Mouse (Mus musculus): ENCODE data around the gene Ebpl. TPM values are rescaled to one million over a fixed set of nuclear protein-coding genes. Genes with fewer than 3 reads are reported as not detected.
A peak's percentile ranks its signal among the peaks of the same experiment; 100 is the strongest.

Gene Ebpl
- polyA plus RNA-seq, 1 experiment = 1.3 TPM

DNA sequence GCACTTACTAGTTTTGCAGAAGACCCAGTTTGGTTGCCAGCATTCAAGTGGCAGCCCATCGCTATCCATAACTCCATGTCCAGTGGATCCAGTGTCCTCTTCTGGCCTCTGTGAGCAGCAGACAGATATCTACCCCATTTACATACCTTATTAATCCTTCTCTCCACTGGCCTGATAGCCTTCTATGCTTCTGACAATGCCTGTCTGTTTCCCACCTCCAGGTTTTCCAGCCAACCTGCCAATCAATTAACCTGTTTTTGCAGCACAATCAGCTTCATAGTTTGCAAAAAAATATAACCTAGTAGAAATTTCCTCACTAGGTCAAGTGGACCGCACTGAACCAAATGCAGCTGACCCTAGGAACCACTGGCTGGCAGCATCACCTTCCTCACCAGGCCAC, 2.0 kb upstream of the Ebpl start:
- TF ChIP-seq SRF (IDR thresholded peaks at IDR 0.05; ENCODE audit: control insufficient read depth, insufficient read length, low read depth) (no peak), POLR2A (IDR thresholded peaks at IDR 0.05; ENCODE audit: insufficient read length, low read depth) (no peak)
- no peak overlapping the region for H3K4me3 ChIP-seq
- no peaks in the 10 kb centered on the region for H3K79me2 ChIP-seq (ENCODE audit: control insufficient read depth, insufficient read depth)
- no peaks in the 10 kb centered on the region for H3K27me3 ChIP-seq (ENCODE audit: control insufficient read depth, insufficient read depth, insufficient read length)
- no peak overlapping the region for H3ac ChIP-seq (ENCODE audit: control insufficient read depth, insufficient read length)
- peaks cover 14% of the 10 kb centered on the region for H3K36me3 ChIP-seq (ENCODE audit: control insufficient read depth, insufficient read depth)
- H3K4me2 ChIP-seq (ENCODE audit: low read depth) = no peak overlapping the region

- H3K4me3 ChIP-seq = no peak overlapping the region
- peak overlapping the region; percentile 75 for H3K4me2 ChIP-seq (ENCODE audit: low read depth)
- H3K79me2 ChIP-seq (ENCODE audit: control insufficient read depth, insufficient read depth) = no peaks in the 10 kb centered on the region
- H3ac ChIP-seq (ENCODE audit: control insufficient read depth, insufficient read length) = no peak overlapping the region
- peaks cover 6% of the 10 kb centered on the region for H3K36me3 ChIP-seq (ENCODE audit: control insufficient read depth, insufficient read depth)
- no peak for TF ChIP-seq POLR2AphosphoS2 (IDR thresholded peaks at IDR 0.05; ENCODE audit: insufficient read length, low read depth)
- TF ChIP-seq MYOD1 (IDR thresholded peaks at IDR 0.05; ENCODE audit: control insufficient read depth in 1 of 3, insufficient read length in 2 of 3, low read depth in 2 of 3) = no peak
- no peak for TF ChIP-seq E2F4 (IDR thresholded peaks at IDR 0.05; ENCODE audit: insufficient read depth)
- no peak for TF ChIP-seq MYOG (IDR thresholded peaks at IDR 0.05; ENCODE audit: control insufficient read depth in 1 of 3, insufficient read depth in 1 of 3, insufficient read length in 2 of 3, low read depth in 2 of 3)
- TF ChIP-seq SRF (IDR thresholded peaks at IDR 0.05; ENCODE audit: control insufficient read depth, insufficient read length, low read depth) = no peak
- no peak for TF ChIP-seq TCF12 (IDR thresholded peaks at IDR 0.05; ENCODE audit: insufficient read depth, poor library complexity, severe bottlenecking)
- no peak for TF ChIP-seq REST (IDR thresholded peaks at IDR 0.05; ENCODE audit: insufficient read depth, insufficient read length)
- TF ChIP-seq USF1 (IDR thresholded peaks at IDR 0.05; ENCODE audit: low read depth) = no peak
- no peak for TF ChIP-seq MAX (IDR thresholded peaks at IDR 0.05; ENCODE audit: low read depth)
- no peak for TF ChIP-seq TCF3 (IDR thresholded peaks at IDR 0.05; ENCODE audit: insufficient read length, low read depth)
- TF ChIP-seq POLR2A (IDR thresholded peaks at IDR 0.05; ENCODE audit: insufficient read length, low read depth) = no peak
- TF ChIP-seq CEBPB (IDR thresholded peaks at IDR 0.05; ENCODE audit: insufficient read depth, poor library complexity, severe bottlenecking) = no peak
- no peaks in the 10 kb centered on the region for H3K27me3 ChIP-seq (ENCODE audit: control insufficient read depth, insufficient read depth, insufficient read length)
Measured at GRCm38 (mm10) chr14:61360981-61361511, 807 bp upstream of the Ebpl start.

DNA sequence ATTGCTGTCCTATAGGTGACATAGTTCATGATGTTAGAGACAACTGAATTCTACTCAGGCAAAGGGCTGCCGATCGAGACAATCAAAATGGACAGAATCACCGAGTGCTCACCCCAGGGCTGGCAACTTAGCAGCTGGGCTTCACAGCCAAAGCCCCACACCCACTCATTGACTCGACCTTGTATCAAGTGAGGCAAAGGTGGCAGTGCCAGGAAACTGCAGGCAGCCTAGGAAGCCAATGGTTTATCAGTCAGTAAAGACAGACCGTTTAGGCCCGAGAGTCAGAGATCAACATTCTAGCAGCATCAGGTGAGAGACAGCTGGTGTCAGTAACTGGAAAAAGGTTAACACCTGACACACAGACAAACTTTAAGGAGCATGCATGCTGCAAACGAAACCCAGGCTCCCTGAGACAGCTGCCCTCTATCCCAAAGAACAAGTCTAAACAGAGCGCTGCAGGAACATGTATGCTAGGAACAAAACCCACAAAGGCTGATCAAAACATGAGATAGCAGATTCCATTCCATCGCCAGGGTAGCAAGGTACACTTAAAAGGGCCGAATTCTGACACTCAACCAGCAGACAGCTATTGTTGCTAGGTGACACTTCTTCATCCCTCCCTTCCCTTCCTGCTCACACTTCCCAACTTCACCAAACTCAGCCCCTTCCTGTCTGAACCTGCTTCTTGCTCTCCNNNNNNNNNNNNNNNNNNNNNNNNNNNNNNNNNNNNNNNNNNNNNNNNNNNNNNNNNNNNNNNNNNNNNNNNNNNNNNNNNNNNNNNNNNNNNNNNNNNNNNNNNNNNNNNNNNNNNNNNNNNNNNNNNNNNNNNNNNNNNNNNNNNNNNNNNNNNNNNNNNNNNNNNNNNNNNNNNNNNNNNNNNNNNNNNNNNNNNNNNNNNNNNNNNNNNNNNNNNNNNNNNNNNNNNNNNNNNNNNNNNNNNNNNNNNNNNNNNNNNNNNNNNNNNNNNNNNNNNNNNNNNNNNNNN, 5.7 kb downstream of the Ebpl start:
- Histone ChIP-seq H3K4me3 (no peak overlapping the region), H3K4me2 (ENCODE audit: low read depth) (no peak overlapping the region), H3ac (ENCODE audit: control insufficient read depth, insufficient read length) (no peak overlapping the region), H3K79me2 (ENCODE audit: control insufficient read depth, insufficient read depth) (no peaks in the 10 kb centered on the region), H3K27me3 (ENCODE audit: control insufficient read depth, insufficient read depth, insufficient read length) (no peaks in the 10 kb centered on the region), H3K36me3 (ENCODE audit: control insufficient read depth, insufficient read depth) (no peaks in the 10 kb centered on the region)
- TF ChIP-seq TCF3 (IDR thresholded peaks at IDR 0.05; ENCODE audit: insufficient read length, low read depth) = no peak
- no peak for TF ChIP-seq POLR2A (IDR thresholded peaks at IDR 0.05; ENCODE audit: insufficient read length, low read depth)
- no peak for TF ChIP-seq MAX (IDR thresholded peaks at IDR 0.05; ENCODE audit: low read depth)
- TF ChIP-seq USF1 (IDR thresholded peaks at IDR 0.05; ENCODE audit: low read depth) = no peak
- TF ChIP-seq SRF (IDR thresholded peaks at IDR 0.05; ENCODE audit: control insufficient read depth, insufficient read length, low read depth) = no peak
- no peak for TF ChIP-seq TCF12 (IDR thresholded peaks at IDR 0.05; ENCODE audit: insufficient read depth, poor library complexity, severe bottlenecking)
- no peak for TF ChIP-seq E2F4 (IDR thresholded peaks at IDR 0.05; ENCODE audit: insufficient read depth)
- TF ChIP-seq POLR2AphosphoS2 (IDR thresholded peaks at IDR 0.05; ENCODE audit: insufficient read length, low read depth) = no peak
- TF ChIP-seq CEBPB (IDR thresholded peaks at IDR 0.05; ENCODE audit: insufficient read depth, poor library complexity, severe bottlenecking) = no peak
- TF ChIP-seq REST (IDR thresholded peaks at IDR 0.05; ENCODE audit: insufficient read depth, insufficient read length) = no peak
- TF ChIP-seq MYOD1 (IDR thresholded peaks at IDR 0.05; ENCODE audit: control insufficient read depth in 1 of 3, insufficient read length in 2 of 3, low read depth in 2 of 3) = no peak
- no peak for TF ChIP-seq MYOG (IDR thresholded peaks at IDR 0.05; ENCODE audit: control insufficient read depth in 1 of 3, insufficient read depth in 1 of 3, insufficient read length in 2 of 3, low read depth in 2 of 3)

DNA sequence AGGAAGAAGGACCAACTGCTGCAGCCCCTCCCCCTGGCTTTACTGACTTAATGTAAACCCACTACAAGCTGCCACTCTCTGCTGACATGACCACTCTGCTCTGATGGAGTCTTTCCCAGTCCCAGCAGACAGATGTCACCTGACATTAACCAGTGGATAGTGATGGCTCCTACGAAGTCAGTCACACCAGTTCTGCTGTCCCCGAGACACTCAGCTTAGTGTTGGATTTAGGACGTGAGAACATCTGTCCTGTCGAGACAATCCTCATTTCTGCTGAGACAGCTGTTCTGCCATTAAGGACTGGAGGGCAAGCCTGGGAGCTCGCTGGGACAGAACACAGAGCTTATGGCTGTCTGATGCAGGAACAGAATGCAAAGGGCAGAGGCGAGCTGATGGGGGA, 9.4 kb downstream of the Ebpl start:
- Histone ChIP-seq H3ac (ENCODE audit: control insufficient read depth, insufficient read length) (no peak overlapping the region), H3K4me3 (no peak overlapping the region), H3K27me3 (ENCODE audit: control insufficient read depth, insufficient read depth, insufficient read length) (no peaks in the 10 kb centered on the region), H3K4me2 (ENCODE audit: low read depth) (no peak overlapping the region), H3K36me3 (ENCODE audit: control insufficient read depth, insufficient read depth) (no peaks in the 10 kb centered on the region), H3K79me2 (ENCODE audit: control insufficient read depth, insufficient read depth) (no peaks in the 10 kb centered on the region)
- no peak for TF ChIP-seq TCF12 (IDR thresholded peaks at IDR 0.05; ENCODE audit: insufficient read depth, poor library complexity, severe bottlenecking)
- no peak for TF ChIP-seq REST (IDR thresholded peaks at IDR 0.05; ENCODE audit: insufficient read depth, insufficient read length)
- no peak for TF ChIP-seq MYOG (IDR thresholded peaks at IDR 0.05; ENCODE audit: control insufficient read depth in 1 of 3, insufficient read depth in 1 of 3, insufficient read length in 2 of 3, low read depth in 2 of 3)
- TF ChIP-seq POLR2A (IDR thresholded peaks at IDR 0.05; ENCODE audit: insufficient read length, low read depth) = no peak
- no peak for TF ChIP-seq SRF (IDR thresholded peaks at IDR 0.05; ENCODE audit: control insufficient read depth, insufficient read length, low read depth)
- TF ChIP-seq MYOD1 (IDR thresholded peaks at IDR 0.05; ENCODE audit: control insufficient read depth in 1 of 3, insufficient read length in 2 of 3, low read depth in 2 of 3) = no peak
- TF ChIP-seq TCF3 (IDR thresholded peaks at IDR 0.05; ENCODE audit: insufficient read length, low read depth) = no peak
- no peak for TF ChIP-seq USF1 (IDR thresholded peaks at IDR 0.05; ENCODE audit: low read depth)
- no peak for TF ChIP-seq MAX (IDR thresholded peaks at IDR 0.05; ENCODE audit: low read depth)
- TF ChIP-seq E2F4 (IDR thresholded peaks at IDR 0.05; ENCODE audit: insufficient read depth) = no peak
- TF ChIP-seq CEBPB (IDR thresholded peaks at IDR 0.05; ENCODE audit: insufficient read depth, poor library complexity, severe bottlenecking) = no peak
- TF ChIP-seq POLR2AphosphoS2 (IDR thresholded peaks at IDR 0.05; ENCODE audit: insufficient read length, low read depth) = no peak

Data from myocyte (in vitro differentiated cells).